Mouse (Mus musculus) bone marrow macrophage, adult 2 months (primary cell): ENCODE measurements around the gene Taf4.

Experiments
- CTCF ChIP-seq: IDR thresholded peaks from 2 replicates; pipeline ENCODE4 v1.5.1; 2012; ENCODE audit warnings: low read depth, mild to moderate bottlenecking, low read length, moderate library complexity
- POLR2A ChIP-seq: IDR thresholded peaks from 2 replicates; pipeline ENCODE4 v1.6.1; 2012; ENCODE audit warnings: mild to moderate bottlenecking, low read depth, low read length, borderline replicate concordance

GRCm38 (mm10) chr2:179975851-179976250 is 595 bp downstream of the Taf4 start:
- TF ChIP-seq POLR2A (no peak), CTCF (no peak)
